Mouse (Mus musculus) heart, adult 2 months (tissue): ENCODE results near the gene Prkar1b.

Source experiments
- CTCF ChIP-seq: fragments of 200-600 bp; IDR thresholded peaks from 2 replicates; pipeline ENCODE4 v1.8.1; 2022; ENCODE audit warnings: antibody characterized with exemption, mild to moderate bottlenecking, moderate library complexity
- POLR2A ChIP-seq: fragments of 200-500 bp; IDR thresholded peaks from 2 replicates; pipeline ENCODE4 v1.6.1; 2011; ENCODE audit warnings: mild to moderate bottlenecking, low read depth, low read length, control low read depth; ENCODE audit not compliant: insufficient read depth

GRCm38 (mm10) chr5:138973480-138973879 lies 176.3 kb downstream of the Prkar1b start:
- TF ChIP-seq CTCF (no peak), POLR2A (no peak)
